Mouse (Mus musculus) kidney, adult 2 months (tissue): ENCODE measurements around the gene 1600014C10Rik.

Source experiments
- CTCF ChIP-seq: fragments of 200-500 bp; conservative IDR thresholded peaks from 2 replicates; pipeline ENCODE4 v1.5.1; 2011; ENCODE audit warnings: low read depth, mild to moderate bottlenecking, control low read depth, low read length, moderate library complexity, mixed read lengths; ENCODE audit not compliant: insufficient read depth, insufficient read length
- POLR2A ChIP-seq: fragments of 200-500 bp; IDR thresholded peaks from one replicate; pipeline ENCODE4 v1.6.1; 2011; ENCODE audit warnings: low read depth, low read length, control low read depth

GRCm38 (mm10) chr7:38182596-38182961 is 438 bp upstream of the 1600014C10Rik start:
- TF ChIP-seq CTCF (peak; percentile 95), POLR2A (no peak)
